8 mouse cellular contexts compared by ENCODE assay signal in genomic region chr4:141134751-141135530, GRCm38 (mm10). TPM values are rescaled to one million over a fixed set of nuclear protein-coding genes. Genes with fewer than 3 reads are reported as not detected.
DNase-seq lines count a peak whose midpoint lies in the region; ATAC-seq lines count a peak whose summit lies in the region.

No protein-coding gene starts in this region.

- peak overlapping the region; percentile 22; the same call in 1 of the 2 replicates for H3K27ac ChIP-seq in heart, embryonic 12.5 days (ENCODE audit: poor library complexity, severe bottlenecking)
- H3K27ac ChIP-seq in midbrain, embryonic 14.5 days (replicated peaks; ENCODE audit: low read depth, low read length), result peak overlapping the region; percentile 1

- no peak overlapping the region for H3K9ac ChIP-seq in heart, embryonic 12.5 days
- no peak overlapping the region for H3K9ac ChIP-seq in midbrain, embryonic 14.5 days (replicated peaks; ENCODE audit: low read length)

- peak; percentile 40 to 44 for DNase-seq in lung, adult 18-20 months
- no peak for DNase-seq in lung, postnatal 25 days (ENCODE audit: low spot score)
- DNase-seq in kidney, postnatal 25 days, result peak; percentile 33 to 70
- DNase-seq in midbrain, embryonic 14.5 days, result no peak
- DNase-seq in ovary, adult 18-20 months (ENCODE audit: low spot score), result no peak
- DNase-seq in layer of hippocampus, postnatal 14 days (ENCODE audit: low spot score in 2 of 2), result no peak
- no peak for DNase-seq in layer of hippocampus, adult 9-10 months (ENCODE audit: low spot score)

- ATAC-seq in heart, embryonic 12.5 days (ENCODE audit: insufficient number of reproducible peaks, low FRiP score), result no peak
- ATAC-seq in midbrain, embryonic 14.5 days (ENCODE audit: low FRiP score, low TSS enrichment), result no peak

- peaks cover 75% of the 10 kb centered on the region for H3K4me1 ChIP-seq in heart, embryonic 12.5 days (replicated peaks)
- H3K4me1 ChIP-seq in midbrain, embryonic 14.5 days (ENCODE audit: control insufficient read depth, insufficient read depth, low read length), result peaks cover 42% of the 10 kb centered on the region

- H3K36me3 ChIP-seq in heart, embryonic 12.5 days, result no peaks in the 10 kb centered on the region; the same call in 1 of the 2 replicates
- H3K36me3 ChIP-seq in midbrain, embryonic 14.5 days (ENCODE audit: control insufficient read depth, insufficient read depth, low read length), result no peaks in the 10 kb centered on the region

- 68% methylated on average over 20 of the region's 20 CpGs for WGBS in heart, embryonic 12.5 days
- WGBS in midbrain, embryonic 14.5 days, result 57% methylated on average over 20 of the region's 20 CpGs

- no peaks in the 10 kb centered on the region for H3K9me3 ChIP-seq in heart, embryonic 12.5 days (replicated peaks)
- no peaks in the 10 kb centered on the region for H3K9me3 ChIP-seq in midbrain, embryonic 14.5 days (ENCODE audit: control insufficient read depth, low read length)

- H3K4me3 ChIP-seq in heart, embryonic 12.5 days, result no peak overlapping the region
- no peak overlapping the region for H3K4me3 ChIP-seq in midbrain, embryonic 14.5 days (replicated peaks; ENCODE audit: low read depth, low read length)

- H3K4me2 ChIP-seq in heart, embryonic 12.5 days, result peak overlapping the region; percentile 14; the same call in 1 of the 2 replicates
- H3K4me2 ChIP-seq in midbrain, embryonic 14.5 days (ENCODE audit: low read length), result no peak overlapping the region

- H3K27me3 ChIP-seq in heart, embryonic 12.5 days (replicated peaks), result no peaks in the 10 kb centered on the region
- no peaks in the 10 kb centered on the region for H3K27me3 ChIP-seq in midbrain, embryonic 14.5 days (ENCODE audit: control insufficient read depth, insufficient read depth, low read length)

RNA-seq across cellular contexts. Expression of gene Szrd1, which starts 4.6 kb away (rescaled TPM):
- 32.9 and 33.4 TPM in 2 replicates for polyA plus RNA-seq in heart, embryonic 12.5 days (2016; fragmentation: Nextera tagmentation; extraction: Ambion mirVana)
- polyA plus RNA-seq in midbrain, embryonic 14.5 days (2014; fragmentation: Nextera tagmentation; extraction: Ambion mirVana), result 17.1 and 38.5 TPM in 2 replicates
- total RNA-seq in layer of hippocampus, postnatal 14 days (2021), result 10 to 100 TPM; 49.8 to 63.7 TPM

RNA-seq across cellular contexts. Expression of gene Fbxo42, which starts 12.8 kb away (rescaled TPM):
- 18.2 and 20.0 TPM in 2 replicates for polyA plus RNA-seq in heart, embryonic 12.5 days (2016; fragmentation: Nextera tagmentation; extraction: Ambion mirVana)
- 28.6 and 31.9 TPM in 2 replicates for polyA plus RNA-seq in midbrain, embryonic 14.5 days (2014; fragmentation: Nextera tagmentation; extraction: Ambion mirVana)
- 10 to 100 TPM; 22.6 to 24.9 TPM for total RNA-seq in layer of hippocampus, postnatal 14 days (2021)

RNA-seq across cellular contexts. Expression of gene Spata21, which starts 46.8 kb away (rescaled TPM):
- polyA plus RNA-seq in heart, embryonic 12.5 days (2016; fragmentation: Nextera tagmentation; extraction: Ambion mirVana), result not detected in 2 replicates
- 0.24 TPM in 1 of 2 replicates, not detected in the other for polyA plus RNA-seq in midbrain, embryonic 14.5 days (2014; fragmentation: Nextera tagmentation; extraction: Ambion mirVana)
- total RNA-seq in layer of hippocampus, postnatal 14 days (2021), result under 1 TPM; 0.24 to 0.37 TPM

RNA-seq across cellular contexts. Expression of gene Necap2, which starts 56.8 kb away (rescaled TPM):
- polyA plus RNA-seq in heart, embryonic 12.5 days (2016; fragmentation: Nextera tagmentation; extraction: Ambion mirVana), result 43.2 and 44.3 TPM in 2 replicates
- polyA plus RNA-seq in midbrain, embryonic 14.5 days (2014; fragmentation: Nextera tagmentation; extraction: Ambion mirVana), result 38.4 and 43.3 TPM in 2 replicates
- total RNA-seq in layer of hippocampus, postnatal 14 days (2021), result 10 to 100 TPM; 40.9 to 52.0 TPM

Comparison
In these comparisons a context has a peak if more than half of its experiments do, and no peak if none do; other contexts are left out.
1. DNase-seq: peak in lung, adult 18-20 months (2 of 2) and kidney, postnatal 25 days (2 of 2); none in lung, postnatal 25 days (single experiment), midbrain, embryonic 14.5 days (single experiment), ovary, adult 18-20 months (single experiment), layer of hippocampus, postnatal 14 days (0 of 2) and layer of hippocampus, adult 9-10 months (single experiment).